In the genomic region with DNA sequence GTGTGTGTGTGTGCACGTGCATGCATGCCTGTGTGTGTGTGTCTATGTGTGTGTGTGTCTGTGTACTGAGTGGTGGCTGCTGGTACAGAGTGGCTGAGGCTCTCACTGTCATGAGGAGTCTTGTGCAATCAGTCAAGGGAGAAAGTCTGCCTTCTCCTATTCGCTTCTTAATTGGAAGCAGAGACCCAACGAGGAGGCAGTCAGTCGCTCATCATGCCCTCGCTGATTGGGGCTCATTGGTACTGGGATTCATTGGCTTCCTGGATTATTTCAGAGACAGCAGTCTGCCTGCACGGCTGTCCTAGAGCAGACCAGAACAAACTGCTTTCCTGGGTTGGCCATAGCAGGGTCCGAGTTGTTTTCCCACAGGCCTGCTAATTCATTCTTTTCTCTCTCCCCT, we compare ENCODE assay signal across 16 mouse cellular contexts.
DNase-seq lines count a peak whose midpoint lies in the region; ATAC-seq lines count a peak whose summit lies in the region.
"Had no signal": no experiment of that assay in that cellular context is flagged by ENCODE, and none has a peak within 500 bp of the region (broad histone marks: within the 10 kb centered on the region; RNA-seq: fewer than 3 reads in every experiment).

No protein-coding gene starts in this region.

- H3K4me3 ChIP-seq in hindbrain, embryonic 12.5 days: no peak overlapping the region
- no peak overlapping the region for H3K4me3 ChIP-seq in hindbrain, embryonic 14.5 days (replicated peaks; ENCODE audit: low read length)
- H3K4me3 ChIP-seq in midbrain, embryonic 13.5 days (replicated peaks): no peak overlapping the region
- H3K4me3 ChIP-seq in midbrain, embryonic 11.5 days (ENCODE audit: low read depth, low read length): no peak overlapping the region
- no peak overlapping the region for H3K4me3 ChIP-seq in embryonic facial prominence, embryonic 12.5 days
- H3K4me3 ChIP-seq: heart, embryonic 10.5 days; liver, embryonic 12.5 days had no signal

- no peak for DNase-seq in hindbrain, embryonic 14.5 days (ENCODE audit: low spot score)
- no peak for DNase-seq in midbrain, embryonic 11.5 days (ENCODE audit: low spot score, missing footprints)
- DNase-seq in yolk sac, embryonic 10.5 days (ENCODE audit: low spot score): no peak
- DNase-seq in kidney, postnatal 10 days: no peak
- DNase-seq: cerebellum, adult 9-10 months; kidney, adult 8-10 months; kidney, postnatal 25 days; lung, embryonic 14.5 days; midbrain, embryonic 14.5 days; right cerebral cortex, postnatal 4 days; thymus, adult 2 months had no signal

- H3K4me2 ChIP-seq in hindbrain, embryonic 12.5 days (replicated peaks): no peak overlapping the region
- no peak overlapping the region for H3K4me2 ChIP-seq in hindbrain, embryonic 14.5 days (replicated peaks)
- H3K4me2 ChIP-seq in midbrain, embryonic 13.5 days (replicated peaks): no peak overlapping the region
- no peak overlapping the region for H3K4me2 ChIP-seq in midbrain, embryonic 11.5 days
- H3K4me2 ChIP-seq in embryonic facial prominence, embryonic 12.5 days (replicated peaks): no peak overlapping the region
- H3K4me2 ChIP-seq: liver, embryonic 12.5 days; lung, embryonic 14.5 days had no signal

- no peaks in the 10 kb centered on the region for H3K9me3 ChIP-seq in hindbrain, embryonic 12.5 days (replicated peaks)
- no peaks in the 10 kb centered on the region for H3K9me3 ChIP-seq in hindbrain, embryonic 14.5 days (ENCODE audit: control insufficient read depth, low read length)
- H3K9me3 ChIP-seq in midbrain, embryonic 13.5 days: no peaks in the 10 kb centered on the region
- H3K9me3 ChIP-seq in midbrain, embryonic 11.5 days (ENCODE audit: control insufficient read depth, low read length): no peaks in the 10 kb centered on the region
- H3K9me3 ChIP-seq in embryonic facial prominence, embryonic 12.5 days: no peaks in the 10 kb centered on the region
- H3K9me3 ChIP-seq: heart, embryonic 10.5 days; liver, embryonic 12.5 days had no signal

- peak; percentile 27; the same call in 1 of the 2 replicates for ATAC-seq in hindbrain, embryonic 12.5 days (ENCODE audit: low FRiP score)
- ATAC-seq in hindbrain, embryonic 14.5 days (ENCODE audit: low FRiP score): no peak
- ATAC-seq in midbrain, embryonic 13.5 days: peak; percentile 9; the same call in 1 of the 2 replicates
- ATAC-seq in midbrain, embryonic 11.5 days (ENCODE audit: low FRiP score): no peak
- 0 out of 2 replicates have a peak, but pooled peaks have one; percentile 58 for ATAC-seq in embryonic facial prominence, embryonic 12.5 days (ENCODE audit: insufficient number of reproducible peaks, insufficient read depth, low FRiP score, low TSS enrichment)
- ATAC-seq: liver, embryonic 12.5 days had no signal

- no peaks in the 10 kb centered on the region for H3K36me3 ChIP-seq in hindbrain, embryonic 12.5 days
- H3K36me3 ChIP-seq in hindbrain, embryonic 14.5 days (replicated peaks; ENCODE audit: control insufficient read depth, insufficient read depth): no peaks in the 10 kb centered on the region
- no peaks in the 10 kb centered on the region for H3K36me3 ChIP-seq in midbrain, embryonic 13.5 days
- no peaks in the 10 kb centered on the region for H3K36me3 ChIP-seq in midbrain, embryonic 11.5 days (ENCODE audit: control insufficient read depth, insufficient read depth, low read length)
- H3K36me3 ChIP-seq in embryonic facial prominence, embryonic 12.5 days: no peaks in the 10 kb centered on the region; the same call in 1 of the 2 replicates
- H3K36me3 ChIP-seq: heart, embryonic 10.5 days; liver, embryonic 12.5 days had no signal

- H3K4me1 ChIP-seq in hindbrain, embryonic 12.5 days: peaks cover 55% of the 10 kb centered on the region
- H3K4me1 ChIP-seq in hindbrain, embryonic 14.5 days (replicated peaks; ENCODE audit: control insufficient read depth, insufficient read depth, low read length): peaks cover 43% of the 10 kb centered on the region
- peaks cover 70% of the 10 kb centered on the region for H3K4me1 ChIP-seq in midbrain, embryonic 13.5 days (replicated peaks)
- H3K4me1 ChIP-seq in midbrain, embryonic 11.5 days (ENCODE audit: control insufficient read depth, insufficient read depth, low read length): peaks cover 23% of the 10 kb centered on the region
- H3K4me1 ChIP-seq in embryonic facial prominence, embryonic 12.5 days: peaks cover 43% of the 10 kb centered on the region

- H3K27ac ChIP-seq in hindbrain, embryonic 12.5 days: no peak overlapping the region
- H3K27ac ChIP-seq in hindbrain, embryonic 14.5 days: no peak overlapping the region
- no peak overlapping the region for H3K27ac ChIP-seq in midbrain, embryonic 13.5 days
- H3K27ac ChIP-seq in midbrain, embryonic 11.5 days (ENCODE audit: low read depth, low read length): no peak overlapping the region
- 0 out of 2 replicates have a peak overlapping the region, but pooled peaks have one; percentile 50 for H3K27ac ChIP-seq in embryonic facial prominence, embryonic 12.5 days
- H3K27ac ChIP-seq: heart, embryonic 10.5 days; liver, embryonic 12.5 days had no signal

- WGBS in hindbrain, embryonic 12.5 days: 68% methylated on average over 7 of the region's 7 CpGs
- WGBS in hindbrain, embryonic 14.5 days: 73% methylated on average over 7 of the region's 7 CpGs
- WGBS in midbrain, embryonic 13.5 days: 82% methylated on average over 7 of the region's 7 CpGs
- 81% methylated on average over 7 of the region's 7 CpGs for WGBS in midbrain, embryonic 11.5 days
- 36% methylated on average over 7 of the region's 7 CpGs for WGBS in embryonic facial prominence, embryonic 12.5 days

- H3K27me3 ChIP-seq in hindbrain, embryonic 12.5 days: no peaks in the 10 kb centered on the region
- H3K27me3 ChIP-seq in hindbrain, embryonic 14.5 days (ENCODE audit: control insufficient read depth, insufficient read depth, low read length): no peaks in the 10 kb centered on the region
- H3K27me3 ChIP-seq in midbrain, embryonic 13.5 days: no peaks in the 10 kb centered on the region
- H3K27me3 ChIP-seq in midbrain, embryonic 11.5 days (ENCODE audit: control insufficient read depth, insufficient read depth, low read length): no peaks in the 10 kb centered on the region
- H3K27me3 ChIP-seq in embryonic facial prominence, embryonic 12.5 days: no peaks in the 10 kb centered on the region
- H3K27me3 ChIP-seq: liver, embryonic 12.5 days had no signal

- H3K9ac ChIP-seq in hindbrain, embryonic 12.5 days: no peak overlapping the region
- H3K9ac ChIP-seq in hindbrain, embryonic 14.5 days: no peak overlapping the region
- no peak overlapping the region for H3K9ac ChIP-seq in midbrain, embryonic 13.5 days (replicated peaks)
- H3K9ac ChIP-seq in midbrain, embryonic 11.5 days (ENCODE audit: low read length): no peak overlapping the region
- no peak overlapping the region for H3K9ac ChIP-seq in embryonic facial prominence, embryonic 12.5 days
- H3K9ac ChIP-seq: liver, embryonic 12.5 days; lung, embryonic 14.5 days had no signal

Comparison
In these comparisons a context has a peak if more than half of its experiments do, and no peak if none do; other contexts are left out.
1. ATAC-seq: peak in hindbrain, embryonic 12.5 days (single experiment), midbrain, embryonic 13.5 days (single experiment) and embryonic facial prominence, embryonic 12.5 days (single experiment); none in hindbrain, embryonic 14.5 days (single experiment) and midbrain, embryonic 11.5 days (single experiment).